Mouse (Mus musculus) bone marrow, adult 2 months (tissue): ENCODE measurements around the gene Btrc. TPM values are rescaled to one million over a fixed set of nuclear protein-coding genes. Genes with fewer than 3 reads are reported as not detected.
A peak's percentile ranks its signal among the peaks of the same experiment; 100 is the strongest.

Source experiments
- H3K27ac ChIP-seq: fragments of 200-500 bp; 2 replicates; pipeline ENCODE4 v1.5.1; 2012; ENCODE audit warnings: low read depth, mild to moderate bottlenecking, control low read depth, inconsistent platforms, low read length; ENCODE audit not compliant: control insufficient read depth, poor library complexity, insufficient read depth
- H3K4me1 ChIP-seq: fragments of 200-500 bp; 2 replicates; pipeline ENCODE4 v1.6.1; 2011; ENCODE audit warnings: low read length; ENCODE audit not compliant: control insufficient read depth, insufficient read depth
- H3K4me3 ChIP-seq: fragments of 200-500 bp; replicated peaks from 2 replicates; pipeline ENCODE3; 2011; ENCODE audit warnings: mild to moderate bottlenecking, low read depth, low read length, control low read depth; ENCODE audit not compliant: control insufficient read depth
- CTCF ChIP-seq: fragments of 200-500 bp; IDR thresholded peaks from 2 replicates; pipeline ENCODE4 v1.5.1; 2011; ENCODE audit warnings: low read length, control low read depth; ENCODE audit not compliant: control insufficient read depth, insufficient read depth
- POLR2A ChIP-seq: fragments of 200-500 bp; IDR thresholded peaks from 2 replicates; pipeline ENCODE4 v1.6.1; 2011; ENCODE audit warnings: low read depth, mild to moderate bottlenecking, control low read depth, low read length, borderline replicate concordance; ENCODE audit not compliant: control insufficient read depth
- WGBS: fragments of 180-500 bp; shearing (Covaris S2); methylation state at CpG from one replicate; pipeline ENCODE4 v1.1.7; 2018; 5-methylcytosine and 5-hydroxymethylcytosine counted together
- polyA plus RNA-seq: library from polyadenylated mRNA; stranded (reverse); fragments of >200 nt; gene quantifications from 2 replicates; pipeline ENCODE4 v1.2.4, GENCODE M21; 2011; ENCODE audit warnings: low replicate concordance; ENCODE audit not compliant: missing spikeins, insufficient read depth, insufficient read length

Btrc gene
- polyA plus RNA-seq, 1 experiment, result 41.4 TPM

- no peak overlapping the region for H3K27ac ChIP-seq
- WGBS, result 95% methylated on average over 12 of the region's 12 CpGs
- H3K4me1 ChIP-seq, result no peaks in the 10 kb centered on the region; the same call in 1 of the 2 replicates
- TF ChIP-seq POLR2A (no peak), CTCF (no peak)
- H3K4me3 ChIP-seq, result no peak overlapping the region
Measured at GRCm38 (mm10) chr19:45516264-45516663, 152.7 kb downstream of the Btrc start.

GRCm38 (mm10) chr19:45527382-45527781, 163.8 kb downstream of the Btrc start:
- Histone ChIP-seq H3K4me1 (peaks cover 11% of the 10 kb centered on the region), H3K27ac (0 out of 2 replicates have a peak overlapping the region, but pooled peaks have one; percentile 12), H3K4me3 (no peak overlapping the region)
- TF ChIP-seq CTCF (no peak), POLR2A (no peak)
- 49% methylated on average over 7 of the region's 7 CpGs for WGBS

DNA sequence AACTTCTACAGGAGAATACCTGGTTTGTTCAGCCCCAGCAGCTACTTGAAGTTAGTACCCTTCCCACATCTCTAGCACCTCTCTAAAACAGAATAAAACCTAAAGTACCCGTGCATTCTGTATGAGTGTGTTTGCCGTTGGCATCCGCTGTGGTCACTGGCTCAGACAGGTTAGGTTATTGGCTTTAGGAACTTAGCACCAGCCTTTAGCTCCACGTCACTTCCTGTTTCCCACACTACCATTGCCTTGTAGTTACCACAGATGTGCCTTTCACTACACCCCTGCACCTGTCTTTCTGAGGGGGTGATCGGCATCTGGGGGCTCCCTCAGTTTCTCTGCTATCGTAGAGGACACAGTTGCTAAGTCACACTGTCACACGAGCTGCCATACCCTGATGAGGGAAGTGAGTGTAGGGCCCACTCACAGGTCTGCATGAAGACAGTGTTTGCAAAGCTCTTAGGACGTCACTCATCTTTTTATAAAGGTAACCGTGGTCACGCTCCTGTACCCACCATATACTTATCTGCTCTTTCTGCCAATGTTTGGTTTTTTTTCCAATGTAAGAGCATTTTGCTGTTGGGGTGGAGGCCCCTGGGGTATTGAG, 164.5 kb downstream of the Btrc start:
- WGBS, result 15% methylated on average over 10 of the region's 10 CpGs
- H3K27ac ChIP-seq, result peak overlapping the region; percentile 12; the same call in 1 of the 2 replicates
- no peak overlapping the region for H3K4me3 ChIP-seq
- TF ChIP-seq CTCF, result no peak
- no peak for TF ChIP-seq POLR2A
- H3K4me1 ChIP-seq, result peaks cover 11% of the 10 kb centered on the region

GRCm38 (mm10) chr19:45529294-45529693, 165.8 kb downstream of the Btrc start:
- Histone ChIP-seq H3K4me3 (no peak overlapping the region), H3K4me1 (peaks cover 11% of the 10 kb centered on the region), H3K27ac (peak overlapping the region; percentile 72)
- WGBS, result 67% methylated on average over 5 of the region's 5 CpGs
- TF ChIP-seq POLR2A, result no peak
- TF ChIP-seq CTCF, result no peak

DNA sequence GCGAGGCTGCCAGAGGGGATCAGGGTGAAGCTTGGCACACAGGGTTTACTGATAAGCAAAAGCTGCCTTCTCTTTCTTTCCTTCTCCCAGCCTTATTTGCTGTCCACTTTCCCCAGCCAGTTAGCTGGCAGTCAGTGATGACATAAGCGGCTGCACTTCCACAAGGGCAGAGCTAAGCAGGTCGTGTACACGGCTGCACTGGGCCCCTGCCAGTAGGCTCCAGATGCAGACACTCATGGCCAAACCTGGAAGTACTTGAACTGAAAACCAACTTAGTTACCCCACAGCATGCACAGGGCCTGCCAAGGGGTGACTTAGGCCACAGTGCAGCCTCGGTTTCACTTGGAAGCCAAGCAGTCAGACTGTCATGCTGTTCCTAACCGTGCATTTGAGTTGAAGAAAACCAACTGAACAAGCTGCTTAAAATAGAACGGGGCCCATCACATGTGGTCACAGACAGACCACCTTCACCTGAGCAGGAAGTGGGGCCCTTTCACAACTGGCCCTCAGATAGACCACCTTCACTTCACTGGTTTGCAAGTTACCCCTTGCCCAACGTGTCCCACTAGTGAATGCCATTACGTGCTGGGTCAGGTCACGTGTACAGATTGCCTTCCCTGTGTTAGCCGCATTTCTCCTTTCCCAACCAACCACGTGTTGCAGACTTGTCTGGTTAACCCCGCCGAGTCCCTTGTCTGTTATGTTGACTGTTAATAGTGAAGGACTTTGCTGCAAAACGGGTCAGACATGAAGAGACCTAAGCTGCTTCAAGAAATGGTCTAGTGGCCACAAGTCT, 166.9 kb downstream of the Btrc start:
- peak overlapping the region; percentile 72 for H3K27ac ChIP-seq
- WGBS, result 9% methylated on average over 15 of the region's 15 CpGs

GRCm38 (mm10) chr19:45531554-45531953, 168.0 kb downstream of the Btrc start:
- TF ChIP-seq POLR2A (no peak), CTCF (no peak)
- Histone ChIP-seq H3K4me1 (peaks cover 11% of the 10 kb centered on the region), H3K4me3 (no peak overlapping the region), H3K27ac (no peak overlapping the region)
- WGBS, result 82% methylated on average over 6 of the region's 6 CpGs

More for the DNA sequence above, 166.9 kb downstream of the Btrc start:
- no peak overlapping the region for H3K4me3 ChIP-seq
- TF ChIP-seq POLR2A (no peak), CTCF (no peak)
- peaks cover 11% of the 10 kb centered on the region for H3K4me1 ChIP-seq

DNA sequence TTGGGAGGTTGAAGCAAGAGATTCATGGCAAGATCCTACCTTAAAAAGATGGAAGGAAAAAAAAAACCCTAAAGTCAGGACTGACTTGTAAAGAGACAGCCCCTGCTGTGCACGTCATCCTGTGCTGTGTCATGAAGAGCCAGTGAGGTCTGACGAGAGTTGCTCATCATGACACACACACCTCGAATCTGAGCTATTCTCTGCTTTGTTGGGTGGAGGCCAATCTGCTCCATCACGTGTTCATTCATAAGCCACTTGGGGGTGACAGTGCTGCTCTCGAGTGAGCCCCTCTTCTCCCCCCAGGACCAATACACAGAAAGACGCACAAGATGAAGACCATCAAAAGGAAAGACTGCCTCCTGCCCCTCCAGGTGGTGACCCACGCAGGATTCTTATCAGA, 170.1 kb downstream of the Btrc start:
- no peak overlapping the region for H3K27ac ChIP-seq
- peaks cover 14% of the 10 kb centered on the region for H3K4me1 ChIP-seq
- 61% methylated on average over 7 of the region's 7 CpGs for WGBS
- TF ChIP-seq POLR2A, result no peak
- TF ChIP-seq CTCF, result no peak
- H3K4me3 ChIP-seq, result no peak overlapping the region

GRCm38 (mm10) chr19:45535214-45535735, 171.7 kb downstream of the Btrc start:
- no peak overlapping the region for H3K4me3 ChIP-seq
- H3K4me1 ChIP-seq, result peaks cover 9% of the 10 kb centered on the region
- 82% methylated on average over 8 of the region's 8 CpGs for WGBS
- no peak overlapping the region for H3K27ac ChIP-seq
- TF ChIP-seq POLR2A, result no peak
- TF ChIP-seq CTCF, result no peak
